Mouse (Mus musculus): ENCODE measurements at regions not wholly inside any gene's neighbourhood (a gene's known extent, or its start where the extent isn't known, plus 50 kb on each side); places are given as distances from the start of the nearest gene placed in this dataset.

DNA sequence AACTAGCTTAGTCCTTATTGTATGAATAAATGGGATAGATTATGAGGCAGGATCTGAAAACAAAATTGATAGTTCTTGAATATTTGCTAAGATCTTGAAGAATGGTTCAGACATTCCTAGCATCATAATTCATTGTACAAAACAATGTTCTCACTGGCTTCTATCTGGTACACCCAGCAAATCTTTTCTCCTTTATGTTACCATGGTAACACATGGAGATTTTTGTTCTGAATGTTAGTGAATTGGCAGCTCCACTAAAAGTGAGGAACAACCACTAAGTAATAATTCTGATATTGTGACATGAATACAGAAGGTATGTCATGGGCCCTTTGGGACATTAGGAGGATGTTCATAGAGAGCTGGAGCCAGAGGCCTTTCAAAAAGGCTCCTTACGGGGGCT is 639.8 kb downstream of the Gsdmc2 start:
- Histone ChIP-seq H3K4me3 (ENCODE audit: low read length) (no peak overlapping the region), H3K36me3 (ENCODE audit: control insufficient read depth, insufficient read depth, low read length) (no peaks in the 10 kb centered on the region), H3K9ac (ENCODE audit: low read length) (no peak overlapping the region), H3K9me3 (ENCODE audit: control insufficient read depth, low read length) (no peaks in the 10 kb centered on the region), H3K27me3 (ENCODE audit: control insufficient read depth, insufficient read depth, low read depth, low read length) (no peaks in the 10 kb centered on the region), H3K4me1 (replicated peaks; ENCODE audit: control insufficient read depth, insufficient read depth, low read length) (no peaks in the 10 kb centered on the region), H3K4me2 (ENCODE audit: low read depth, low read length) (no peak overlapping the region), H3K27ac (ENCODE audit: low read length) (no peak overlapping the region)
- 87% methylated on average over 1 of the region's 1 CpGs for WGBS
- ATAC-seq (ENCODE audit: low read depth), result no peak

DNA sequence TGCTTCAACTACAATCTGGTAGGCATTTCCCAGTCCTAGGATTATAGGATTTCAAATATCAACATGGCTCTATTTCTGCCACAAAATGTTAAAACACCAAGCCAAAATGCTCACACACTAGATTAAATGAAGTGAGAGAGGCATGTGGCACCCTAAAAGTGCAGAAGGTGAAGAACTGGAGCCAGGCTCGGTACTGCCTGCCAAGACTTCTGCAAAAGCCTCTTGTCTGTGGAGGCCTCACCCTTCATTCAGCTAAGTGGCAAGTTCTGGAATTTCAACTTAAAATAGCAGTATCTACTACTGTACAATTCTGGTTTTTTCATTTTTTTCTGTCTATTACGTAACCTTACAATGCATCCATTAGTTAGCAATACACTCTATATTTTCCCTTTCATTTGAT is 649.9 kb downstream of the Gsdmc2 start:
- Histone ChIP-seq H3K9ac (ENCODE audit: low read length) (no peak overlapping the region), H3K4me3 (ENCODE audit: low read length) (no peak overlapping the region), H3K36me3 (ENCODE audit: control insufficient read depth, insufficient read depth, low read length) (no peaks in the 10 kb centered on the region), H3K4me1 (replicated peaks; ENCODE audit: control insufficient read depth, insufficient read depth, low read length) (peaks cover 20% of the 10 kb centered on the region), H3K4me2 (ENCODE audit: low read depth, low read length) (no peak overlapping the region), H3K27me3 (ENCODE audit: control insufficient read depth, insufficient read depth, low read depth, low read length) (no peaks in the 10 kb centered on the region), H3K9me3 (ENCODE audit: control insufficient read depth, low read length) (no peaks in the 10 kb centered on the region), H3K27ac (ENCODE audit: low read length) (no peak overlapping the region)
- peak; percentile 88 for ATAC-seq (ENCODE audit: low read depth)
- 39% methylated on average over 2 of the region's 2 CpGs for WGBS

DNA sequence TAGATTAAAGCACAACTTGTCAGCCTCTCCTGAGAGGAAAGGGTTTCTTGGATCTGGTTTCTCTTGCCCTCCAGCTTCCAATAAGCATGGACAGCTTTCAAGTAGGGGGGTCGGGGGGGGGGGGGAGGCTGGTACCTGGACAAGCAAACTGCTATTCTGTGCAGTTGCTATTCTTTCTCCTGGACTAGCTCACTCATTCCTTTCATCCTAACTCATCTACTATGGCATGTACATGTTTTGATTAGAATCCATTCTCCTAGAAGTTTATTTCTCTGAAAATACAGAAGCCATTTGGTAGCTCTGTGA is 650.5 kb downstream of the Gsdmc2 start:
- no peak overlapping the region for H3K27ac ChIP-seq (ENCODE audit: low read length)
- 40% methylated on average over 1 of the region's 1 CpGs for WGBS
- H3K9ac ChIP-seq (ENCODE audit: low read length), result no peak overlapping the region

DNA sequence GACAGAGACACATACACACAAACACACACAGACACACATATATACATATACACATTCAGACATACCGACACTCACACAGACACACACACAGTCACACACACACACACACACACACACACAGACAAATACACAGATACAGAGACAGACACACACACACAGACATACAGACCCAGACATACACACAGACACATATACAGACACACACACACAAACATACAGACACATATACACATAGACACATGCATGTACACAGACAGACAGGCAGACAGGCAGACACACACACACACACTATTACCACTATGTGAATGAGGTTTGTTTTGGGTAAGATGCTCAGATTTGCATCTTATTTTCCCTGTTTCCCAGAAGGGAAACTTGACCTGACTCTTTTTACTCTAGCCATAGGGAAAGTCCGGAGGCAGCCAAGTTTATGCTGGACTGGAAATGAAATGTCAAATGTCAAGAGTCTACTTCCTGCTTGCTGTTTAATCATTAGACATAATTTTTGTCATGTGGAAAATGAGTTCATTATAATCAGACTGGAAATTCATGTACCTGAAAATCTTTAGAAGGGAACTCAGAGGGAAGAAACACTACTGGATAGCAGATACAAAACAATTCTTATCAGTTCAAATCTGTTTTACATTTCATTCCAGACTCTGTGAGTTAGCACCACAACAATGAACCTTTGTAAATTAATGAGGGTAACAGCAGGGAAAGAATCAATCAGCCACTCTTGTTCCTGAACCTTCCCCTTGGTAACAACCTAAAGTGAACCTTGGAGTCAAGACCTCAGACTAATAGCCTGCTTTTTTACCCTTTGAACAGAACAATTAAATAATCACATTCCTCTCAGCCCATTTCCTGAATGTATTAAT is 651.1 kb downstream of the Gsdmc2 start:
- H3K4me1 ChIP-seq (replicated peaks; ENCODE audit: control insufficient read depth, insufficient read depth, low read length), result peaks cover 20% of the 10 kb centered on the region
- H3K27me3 ChIP-seq (ENCODE audit: control insufficient read depth, insufficient read depth, low read depth, low read length), result no peaks in the 10 kb centered on the region
- H3K4me3 ChIP-seq (ENCODE audit: low read length), result no peak overlapping the region
- H3K9me3 ChIP-seq (ENCODE audit: control insufficient read depth, low read length), result no peaks in the 10 kb centered on the region
- no peak overlapping the region for H3K4me2 ChIP-seq (ENCODE audit: low read depth, low read length)
- 54% methylated on average over 2 of the region's 2 CpGs for WGBS
- ATAC-seq (ENCODE audit: low read depth), result no peak
- no peak overlapping the region for H3K9ac ChIP-seq (ENCODE audit: low read length)
- H3K27ac ChIP-seq (ENCODE audit: low read length), result no peak overlapping the region
- no peaks in the 10 kb centered on the region for H3K36me3 ChIP-seq (ENCODE audit: control insufficient read depth, insufficient read depth, low read length)

More for the DNA sequence above, 650.5 kb downstream of the Gsdmc2 start:
- no peaks in the 10 kb centered on the region for H3K36me3 ChIP-seq (ENCODE audit: control insufficient read depth, insufficient read depth, low read length)
- no peak overlapping the region for H3K4me2 ChIP-seq (ENCODE audit: low read depth, low read length)
- H3K9me3 ChIP-seq (ENCODE audit: control insufficient read depth, low read length), result no peaks in the 10 kb centered on the region
- H3K27me3 ChIP-seq (ENCODE audit: control insufficient read depth, insufficient read depth, low read depth, low read length), result no peaks in the 10 kb centered on the region
- peaks cover 20% of the 10 kb centered on the region for H3K4me1 ChIP-seq (replicated peaks; ENCODE audit: control insufficient read depth, insufficient read depth, low read length)
- ATAC-seq (ENCODE audit: low read depth), result no peak
- H3K4me3 ChIP-seq (ENCODE audit: low read length), result no peak overlapping the region

DNA sequence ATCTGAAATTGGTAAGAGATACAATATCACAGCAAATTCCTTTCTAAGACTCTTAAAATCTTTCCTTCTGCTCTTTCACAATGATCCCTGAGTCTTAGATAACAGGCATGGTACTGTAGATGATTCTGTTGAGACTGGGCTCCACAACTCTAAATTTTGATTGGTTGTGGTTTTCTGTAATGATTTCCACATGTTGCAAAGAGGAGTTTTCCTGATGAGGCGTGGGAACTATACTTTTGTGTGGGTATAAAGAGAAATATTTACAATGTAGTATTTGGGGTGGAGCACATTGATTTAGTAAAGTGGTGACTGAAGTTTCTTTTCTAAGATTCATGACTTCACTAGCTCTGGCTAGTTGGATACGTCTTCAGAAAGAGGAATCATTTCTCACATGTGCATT is 653.2 kb downstream of the Gsdmc2 start:
- no peak for ATAC-seq (ENCODE audit: low read depth)
- H3K27ac ChIP-seq (ENCODE audit: low read length), result no peak overlapping the region
- no peaks in the 10 kb centered on the region for H3K27me3 ChIP-seq (ENCODE audit: control insufficient read depth, insufficient read depth, low read depth, low read length)
- no peak overlapping the region for H3K4me3 ChIP-seq (ENCODE audit: low read length)
- peaks cover 20% of the 10 kb centered on the region for H3K4me1 ChIP-seq (replicated peaks; ENCODE audit: control insufficient read depth, insufficient read depth, low read length)
- 73% methylated on average over 2 of the region's 2 CpGs for WGBS
- H3K9ac ChIP-seq (ENCODE audit: low read length), result no peak overlapping the region
- H3K4me2 ChIP-seq (ENCODE audit: low read depth, low read length), result no peak overlapping the region
- no peaks in the 10 kb centered on the region for H3K36me3 ChIP-seq (ENCODE audit: control insufficient read depth, insufficient read depth, low read length)
- H3K9me3 ChIP-seq (ENCODE audit: control insufficient read depth, low read length), result no peaks in the 10 kb centered on the region

DNA sequence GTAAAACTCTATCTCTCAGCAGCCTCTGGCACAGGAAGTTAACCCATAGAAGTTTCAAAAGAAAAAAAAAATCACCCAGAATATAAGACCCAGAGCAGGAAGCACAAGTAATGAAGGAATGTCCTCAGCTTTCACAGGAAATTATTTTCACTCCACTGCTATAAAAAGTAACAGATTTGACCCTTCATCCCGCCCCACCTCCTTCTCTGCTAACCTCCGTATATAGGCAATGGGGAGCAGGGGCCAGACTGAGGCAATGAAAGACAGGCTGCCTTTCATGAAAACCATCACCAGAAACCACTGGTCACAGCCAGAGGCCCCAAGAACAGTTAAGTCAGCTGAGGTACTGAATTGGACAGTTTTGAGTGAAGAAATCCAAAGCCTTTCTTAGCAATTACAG is 654.9 kb downstream of the Gsdmc2 start:
- Histone ChIP-seq H3K36me3 (ENCODE audit: control insufficient read depth, insufficient read depth, low read length) (no peaks in the 10 kb centered on the region), H3K27ac (ENCODE audit: low read length) (no peak overlapping the region), H3K4me3 (ENCODE audit: low read length) (no peak overlapping the region), H3K9ac (ENCODE audit: low read length) (no peak overlapping the region), H3K9me3 (ENCODE audit: control insufficient read depth, low read length) (no peaks in the 10 kb centered on the region), H3K27me3 (ENCODE audit: control insufficient read depth, insufficient read depth, low read depth, low read length) (no peaks in the 10 kb centered on the region), H3K4me2 (ENCODE audit: low read depth, low read length) (no peak overlapping the region), H3K4me1 (replicated peaks; ENCODE audit: control insufficient read depth, insufficient read depth, low read length) (peaks cover 17% of the 10 kb centered on the region)
- WGBS, result 33% methylated on average over 2 of the region's 2 CpGs
- ATAC-seq (ENCODE audit: low read depth), result no peak

DNA sequence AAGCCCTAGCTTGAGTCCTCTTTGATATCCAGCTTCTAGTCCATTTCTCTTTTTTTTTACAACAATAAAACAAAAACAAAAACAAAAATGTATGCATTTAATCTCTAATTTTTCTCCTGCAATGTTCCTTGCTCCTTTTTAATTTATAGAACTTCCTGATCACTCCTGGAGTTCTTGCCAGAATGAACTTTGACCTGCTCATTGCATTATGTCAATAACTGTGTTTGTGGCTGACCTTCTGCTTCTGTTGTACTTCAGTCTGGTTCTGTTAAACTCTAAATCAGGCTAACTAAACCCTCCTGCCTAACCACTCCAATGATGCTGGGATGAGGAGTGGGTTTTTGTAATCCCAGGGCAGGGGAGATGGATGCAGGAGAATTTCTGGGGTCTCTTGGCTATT is 674.0 kb downstream of the Gsdmc2 start:
- no peak for ATAC-seq (ENCODE audit: low read depth)
- no peak overlapping the region for H3K9ac ChIP-seq (ENCODE audit: low read length)
- no peak overlapping the region for H3K4me2 ChIP-seq (ENCODE audit: low read depth, low read length)
- no peak overlapping the region for H3K4me3 ChIP-seq (ENCODE audit: low read length)
- H3K4me1 ChIP-seq (replicated peaks; ENCODE audit: control insufficient read depth, insufficient read depth, low read length), result 0 out of 2 replicates have a peak, but pooled peaks cover 2% of the 10 kb centered on the region
- H3K36me3 ChIP-seq (ENCODE audit: control insufficient read depth, insufficient read depth, low read length), result no peaks in the 10 kb centered on the region
- H3K9me3 ChIP-seq (ENCODE audit: control insufficient read depth, low read length), result no peaks in the 10 kb centered on the region
- H3K27ac ChIP-seq (ENCODE audit: low read length), result no peak overlapping the region
- H3K27me3 ChIP-seq (ENCODE audit: control insufficient read depth, insufficient read depth, low read depth, low read length), result no peaks in the 10 kb centered on the region

DNA sequence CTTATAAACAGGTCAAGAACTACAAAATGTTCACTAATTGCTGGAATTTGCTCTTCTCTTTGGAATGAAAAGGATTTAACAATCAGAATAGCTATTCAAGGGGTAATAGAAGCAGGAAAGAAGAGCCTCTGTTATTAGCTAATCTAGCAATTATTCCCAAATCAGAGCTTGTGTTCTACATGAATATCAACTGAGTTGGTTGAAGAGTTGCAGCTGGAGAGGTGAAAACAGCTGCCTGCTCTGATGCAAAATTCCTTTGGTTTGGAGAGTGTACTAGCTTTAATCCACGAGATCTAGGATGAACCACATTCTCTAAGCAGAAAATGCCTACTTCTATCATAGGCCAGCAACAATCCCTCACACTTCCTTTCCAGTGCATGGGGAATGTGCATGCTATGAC is 674.8 kb downstream of the Gsdmc2 start:
- no peak for ATAC-seq (ENCODE audit: low read depth)
- no peak overlapping the region for H3K4me2 ChIP-seq (ENCODE audit: low read depth, low read length)
- H3K27ac ChIP-seq (ENCODE audit: low read length), result no peak overlapping the region
- 31% methylated on average over 1 of the region's 1 CpGs for WGBS
- H3K4me3 ChIP-seq (ENCODE audit: low read length), result no peak overlapping the region
- H3K9ac ChIP-seq (ENCODE audit: low read length), result no peak overlapping the region
- H3K27me3 ChIP-seq (ENCODE audit: control insufficient read depth, insufficient read depth, low read depth, low read length), result no peaks in the 10 kb centered on the region
- no peaks in the 10 kb centered on the region for H3K36me3 ChIP-seq (ENCODE audit: control insufficient read depth, insufficient read depth, low read length)
- H3K4me1 ChIP-seq (replicated peaks; ENCODE audit: control insufficient read depth, insufficient read depth, low read length), result 0 out of 2 replicates have a peak, but pooled peaks cover 2% of the 10 kb centered on the region
- no peaks in the 10 kb centered on the region for H3K9me3 ChIP-seq (ENCODE audit: control insufficient read depth, low read length)

DNA sequence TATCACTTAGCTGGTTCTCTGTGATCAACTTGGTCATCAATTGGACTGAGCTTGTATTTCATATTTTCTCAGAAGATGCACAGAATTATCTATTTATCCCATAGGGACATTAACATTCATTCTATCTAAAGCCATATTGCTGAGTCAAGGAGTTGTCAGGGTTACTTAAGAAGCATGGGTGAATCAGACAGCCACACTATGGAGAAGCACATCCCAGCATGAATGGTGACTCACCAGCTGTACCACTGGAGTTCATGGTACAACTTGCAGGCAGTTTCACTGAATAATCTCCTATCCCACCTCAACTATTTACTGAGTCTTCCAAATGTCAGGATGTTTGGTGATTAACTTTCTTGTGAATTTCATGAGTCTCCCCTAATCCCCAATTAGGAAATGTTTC is 678.6 kb downstream of the Gsdmc2 start:
- ATAC-seq (ENCODE audit: low read depth), result no peak
- no peak overlapping the region for H3K4me2 ChIP-seq (ENCODE audit: low read depth, low read length)
- H3K9me3 ChIP-seq (ENCODE audit: control insufficient read depth, low read length), result no peaks in the 10 kb centered on the region
- H3K27me3 ChIP-seq (ENCODE audit: control insufficient read depth, insufficient read depth, low read depth, low read length), result no peaks in the 10 kb centered on the region
- no peak overlapping the region for H3K9ac ChIP-seq (ENCODE audit: low read length)
- no peaks in the 10 kb centered on the region for H3K36me3 ChIP-seq (ENCODE audit: control insufficient read depth, insufficient read depth, low read length)
- no peak overlapping the region for H3K27ac ChIP-seq (ENCODE audit: low read length)
- H3K4me1 ChIP-seq (replicated peaks; ENCODE audit: control insufficient read depth, insufficient read depth, low read length), result peaks cover 8% of the 10 kb centered on the region; the same call in 1 of the 2 replicates
- no peak overlapping the region for H3K4me3 ChIP-seq (ENCODE audit: low read length)

Data from lung, embryonic 16.5 days (tissue).